Mouse (Mus musculus): Measurements from ENCODE around the gene Armc2.

DNA sequence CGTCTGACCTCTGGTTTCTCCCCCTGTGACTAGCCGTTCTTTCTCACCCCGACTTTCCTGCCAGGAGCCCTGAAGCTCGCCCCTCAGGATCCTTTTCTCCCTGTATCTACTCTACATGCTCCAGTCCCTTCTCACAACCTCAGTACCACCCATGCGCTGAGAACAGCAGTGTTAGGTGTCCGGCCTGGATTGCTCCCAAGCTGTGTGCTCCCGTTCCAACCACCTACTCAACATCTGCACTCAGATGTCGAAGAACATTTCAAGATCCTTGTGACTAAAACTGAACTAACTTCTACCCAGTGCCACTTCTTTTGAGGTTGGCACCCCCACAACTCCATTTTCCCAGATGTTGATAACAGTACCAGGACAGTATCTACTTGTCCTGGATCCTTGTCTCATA, 30.4 kb upstream of the Armc2 start:
- no peak for TF ChIP-seq POLR2A (IDR thresholded peaks at IDR 0.05; ENCODE audit: low read depth, low read length)
- no peak for TF ChIP-seq CTCF (IDR thresholded peaks at IDR 0.05; ENCODE audit: extremely low read depth, insufficient read depth, insufficient read length, insufficient replicate concordance)
